Mouse (Mus musculus): ENCODE measurements around the gene Rbm47.
"Not testable (repeated sequence)": the region's sequence is repeated elsewhere in the genome, so short reads cannot be mapped to it uniquely, and the experiment has no call there.

The Rbm47 gene

DNA sequence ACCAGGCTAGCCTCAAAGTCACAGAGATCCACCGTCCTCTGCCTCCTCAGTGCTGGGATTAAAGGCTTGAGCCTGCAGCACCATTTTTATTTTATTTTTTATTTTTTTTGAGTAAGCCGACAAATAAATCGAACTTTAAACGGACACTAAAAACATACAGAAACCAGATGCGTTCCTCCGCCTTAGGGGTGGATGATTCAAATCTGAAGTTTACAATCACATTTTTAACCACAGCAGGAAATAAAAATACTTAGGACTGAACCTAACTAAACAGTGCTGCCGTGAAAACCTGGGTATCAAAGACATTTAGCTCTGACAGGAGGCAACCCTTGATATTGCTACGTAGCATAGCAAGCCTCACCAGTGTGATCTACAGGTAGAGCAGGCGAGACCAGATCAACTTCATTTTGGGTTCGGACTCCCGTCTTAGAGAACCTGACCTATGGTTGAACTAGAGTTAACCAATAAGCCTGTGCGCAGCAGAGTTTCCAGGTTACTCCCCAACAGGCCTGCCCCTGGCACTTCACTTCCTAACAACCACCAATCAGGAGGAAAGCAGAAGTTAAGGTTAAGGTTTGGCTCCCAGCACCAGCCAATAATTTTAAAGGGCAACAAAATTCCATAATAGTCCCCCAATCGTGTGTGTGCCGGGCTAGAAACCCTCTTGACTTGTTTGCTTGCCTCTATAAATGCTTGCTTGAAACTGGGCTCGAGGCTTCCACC lies 164.5 kb downstream of the Rbm47 start:
- no peak for DNase-seq

DNA sequence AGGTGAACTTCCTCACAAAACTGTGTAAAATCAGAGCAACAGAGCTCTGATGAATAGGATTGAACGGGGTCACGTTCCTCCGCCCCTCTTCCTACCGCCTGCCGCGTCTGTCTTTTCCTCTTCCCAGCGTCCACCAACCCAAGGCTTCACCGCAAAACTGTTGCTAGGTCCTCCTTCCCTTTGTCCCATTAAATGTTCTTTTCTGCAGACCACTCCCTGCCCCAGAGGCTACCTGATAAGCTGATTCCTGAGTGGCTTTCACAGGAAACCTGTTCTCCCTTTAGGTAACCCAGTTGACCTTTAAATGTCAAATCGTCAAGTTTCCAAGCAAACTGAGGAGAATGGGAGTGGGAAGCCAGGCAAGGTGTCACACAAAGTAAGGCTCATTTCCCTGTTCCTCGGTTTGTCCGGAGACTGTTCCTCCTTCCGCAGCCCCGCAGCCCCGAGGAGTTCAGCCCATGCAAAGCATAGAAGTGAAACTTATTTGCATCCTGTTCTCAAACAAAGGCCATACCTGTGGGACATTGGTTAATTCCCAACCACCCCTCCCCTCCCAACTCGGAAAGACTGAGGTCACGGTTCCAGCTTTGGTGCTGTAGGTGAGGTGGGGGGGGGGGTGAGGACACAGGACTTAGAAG lies 167.8 kb downstream of the Rbm47 start:
- no peak for DNase-seq

GRCm38 (mm10) chr5:66004134-66004925 lies 168.6 kb downstream of the Rbm47 start, which contains the start of gene 9130230L23Rik:
TSS of gene 9130230L23Rik (minus strand) at chr5:66004285.
- DNase-seq = no peak

GRCm38 (mm10) chr5:66001232-66001631 lies 171.7 kb downstream of the Rbm47 start:
- DNase-seq = no peak

DNA sequence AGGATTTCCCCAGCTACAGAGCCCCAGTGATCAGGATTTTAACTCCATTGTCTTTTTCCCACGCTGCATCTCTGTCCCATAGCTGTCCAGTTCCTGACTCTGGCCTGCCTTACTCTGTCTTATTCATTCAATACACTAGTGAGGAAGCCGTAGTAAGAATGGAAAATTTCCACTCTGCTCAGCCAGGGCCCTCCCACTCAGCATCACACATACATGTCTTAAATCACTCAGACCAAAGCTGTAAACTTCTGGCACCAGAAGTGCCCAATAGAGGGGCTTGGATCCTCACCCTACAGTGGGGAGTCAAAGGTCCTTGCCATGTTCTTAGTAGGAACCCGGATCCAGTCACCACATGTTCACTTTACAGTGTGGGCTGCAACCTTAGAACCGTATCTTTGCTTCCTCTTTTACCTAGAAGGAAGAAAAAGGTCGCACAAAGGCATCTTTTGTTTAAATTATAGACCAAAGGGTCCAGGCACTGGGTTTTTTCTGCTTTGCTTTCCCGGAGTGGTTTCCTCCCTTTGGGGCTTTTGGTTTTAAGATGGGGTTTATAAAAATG lies 172.3 kb downstream of the Rbm47 start:
- no peak for DNase-seq

DNA sequence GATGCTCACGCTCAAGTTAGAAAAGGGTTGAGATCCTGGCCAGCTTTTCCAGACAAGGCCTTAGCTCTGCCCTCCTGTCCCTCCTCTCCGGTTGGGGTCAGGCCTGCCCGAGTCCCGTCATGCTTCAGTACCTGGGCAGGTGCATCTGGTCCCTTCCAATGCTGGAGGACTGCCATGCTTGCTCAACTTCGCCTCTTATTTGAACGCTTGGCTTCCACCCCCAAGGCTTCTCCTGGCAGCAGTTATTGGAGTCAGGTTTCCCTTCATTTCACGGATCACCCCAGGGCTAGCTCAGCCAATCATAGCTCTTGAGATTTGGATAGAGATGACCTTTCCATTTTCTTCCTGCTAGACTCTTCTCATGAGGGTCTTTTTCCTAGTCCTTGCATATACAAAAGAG lies 172.8 kb downstream of the Rbm47 start:
- no peak for DNase-seq

DNA sequence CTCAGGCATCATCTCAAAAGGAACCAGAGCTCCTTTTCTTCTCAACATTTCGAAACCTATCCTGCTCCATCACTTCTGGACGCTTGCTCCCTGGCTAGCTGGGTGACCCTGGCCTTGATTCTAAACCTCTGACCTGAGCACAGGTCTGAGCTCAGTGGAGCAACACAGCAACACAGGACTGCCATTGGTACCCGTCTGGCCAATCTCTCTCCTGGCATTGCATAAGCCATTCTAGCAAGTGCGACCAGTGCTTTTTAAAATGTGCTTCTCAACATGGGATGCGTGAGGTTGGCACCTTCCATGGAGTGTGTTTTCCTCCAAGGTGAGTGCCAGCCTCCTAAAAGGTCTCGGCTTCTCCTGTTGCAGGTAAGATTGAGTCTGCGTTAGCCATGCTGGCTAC lies 173.8 kb downstream of the Rbm47 start:
- DNase-seq = no peak

- no peak for DNase-seq
Observed at GRCm38 (mm10) chr5:65997813-65998212, 175.1 kb downstream of the Rbm47 start.

DNA sequence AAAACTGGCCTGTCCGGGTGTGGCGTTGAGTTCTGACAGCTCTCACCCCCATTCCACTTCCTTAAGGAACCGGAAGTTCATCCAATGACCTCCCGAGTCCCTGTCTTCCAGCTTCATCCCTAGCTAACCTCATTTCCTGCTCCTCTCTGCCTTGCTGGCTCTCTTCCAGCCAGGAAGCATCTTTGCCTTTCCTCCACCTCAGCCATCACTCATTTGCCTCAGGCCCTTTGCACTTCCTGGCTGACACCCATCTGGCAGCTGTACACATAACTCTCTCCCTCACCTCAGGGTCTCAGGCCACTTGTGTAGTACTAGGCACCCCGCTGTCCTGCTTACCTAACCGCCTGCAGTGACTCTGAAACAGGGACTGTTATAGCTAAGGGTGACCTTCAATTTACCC lies 178.3 kb downstream of the Rbm47 start:
- no peak for DNase-seq

DNA sequence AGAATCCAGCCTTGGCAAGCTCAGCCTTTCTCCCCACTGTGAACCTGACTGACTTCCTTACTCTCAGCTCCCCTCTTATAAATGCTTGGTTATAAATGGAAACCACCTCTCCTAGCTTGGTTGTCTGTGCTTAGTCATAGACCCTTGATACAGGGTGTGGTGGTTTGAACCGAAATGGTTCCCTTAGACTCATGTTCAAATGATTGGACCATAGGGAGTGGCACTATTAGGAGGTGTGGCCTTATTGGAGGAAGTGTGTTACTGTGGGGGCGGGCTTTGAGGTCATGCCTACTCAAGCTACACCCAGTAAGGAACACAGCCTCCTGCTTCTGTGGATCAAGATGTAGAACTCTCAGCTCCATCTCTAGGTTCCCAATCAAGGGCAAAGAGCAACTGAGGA lies 181.7 kb downstream of the Rbm47 start:
- DNase-seq = no peak

- not testable (repeated sequence) for DNase-seq
Observed at GRCm38 (mm10) chr5:65987004-65987403, 185.9 kb downstream of the Rbm47 start.

DNA sequence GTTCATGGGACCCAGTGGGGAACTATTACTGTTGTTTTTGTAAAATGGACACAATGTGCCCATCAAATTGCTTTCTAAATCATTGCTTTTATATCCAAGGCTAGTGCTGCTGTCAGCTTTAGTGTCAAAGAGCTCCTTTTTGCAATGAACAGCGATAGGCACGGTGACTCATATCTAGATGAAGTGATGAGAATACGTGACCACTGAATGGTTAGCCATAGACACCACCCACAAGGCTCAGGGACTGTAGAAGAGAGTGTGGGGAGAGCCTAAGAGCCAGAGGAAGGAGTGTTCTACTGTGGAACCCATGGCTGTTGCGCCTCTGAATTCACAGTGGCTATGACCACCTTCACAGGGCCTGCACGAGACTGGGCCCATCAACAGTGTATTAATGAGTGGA lies 186.5 kb downstream of the Rbm47 start:
- DNase-seq = no peak

DNA sequence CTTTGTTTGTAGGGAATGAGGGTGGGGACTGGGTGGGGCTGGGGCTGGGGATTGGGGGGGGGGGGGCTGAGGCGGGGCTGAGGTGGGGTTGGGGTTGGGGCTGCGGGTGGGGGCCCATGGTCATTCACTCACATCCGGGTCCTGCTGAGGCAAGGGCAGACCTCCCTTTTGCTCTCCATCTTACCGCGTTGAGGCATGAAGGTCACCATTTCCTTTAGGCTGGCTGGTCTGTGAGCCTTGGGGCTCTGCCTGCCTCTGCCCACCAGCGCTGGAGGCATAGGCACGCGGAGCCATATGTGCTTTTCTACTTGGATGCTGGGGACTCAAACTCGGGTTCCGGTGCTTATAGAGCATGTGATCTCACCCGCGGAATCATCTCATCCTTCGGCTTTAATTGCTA lies 197.2 kb downstream of the Rbm47 start:
- no peak for DNase-seq

- DNase-seq = no peak
Observed at GRCm38 (mm10) chr5:65973189-65973588, 199.7 kb downstream of the Rbm47 start.

DNA sequence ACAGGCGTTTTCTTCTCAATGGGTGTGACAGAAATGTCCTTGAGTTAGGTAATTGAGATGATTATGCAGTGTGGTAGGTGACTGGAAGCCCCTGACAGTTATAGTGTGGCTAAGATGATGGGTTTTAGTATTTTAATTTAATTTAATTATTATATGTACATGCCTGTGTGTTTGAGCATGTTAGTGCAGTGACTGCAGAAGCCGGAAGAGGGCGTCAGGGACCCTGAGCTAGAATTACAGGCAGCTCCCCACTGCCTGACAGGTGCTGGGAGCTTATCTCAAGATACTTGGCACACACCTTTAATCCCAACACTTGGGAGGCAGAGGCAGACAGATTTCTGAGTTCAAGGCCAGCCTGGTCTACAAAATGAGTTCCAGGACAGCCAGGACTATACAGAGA lies 204.9 kb downstream of the Rbm47 start:
- no peak for DNase-seq

DNA sequence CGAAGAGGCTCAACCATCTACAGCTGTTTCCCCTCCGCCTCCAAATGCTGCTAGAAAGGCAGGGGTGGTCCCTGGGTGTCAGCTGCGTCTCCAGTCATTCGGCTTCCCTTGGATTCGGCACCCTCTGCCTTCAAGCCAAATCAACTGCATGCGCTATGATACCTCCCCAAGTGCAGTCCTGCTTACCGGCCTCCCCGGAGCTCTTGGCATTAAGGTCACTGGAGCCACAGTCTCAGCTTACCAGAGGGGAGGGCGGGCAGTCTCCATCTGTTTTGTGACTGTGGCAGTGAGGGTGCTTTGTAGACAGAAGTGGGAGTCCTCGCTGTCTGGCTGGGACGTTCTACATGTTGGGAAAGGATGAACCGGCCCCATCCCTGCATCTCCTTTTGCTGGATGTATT lies 205.8 kb downstream of the Rbm47 start:
- no peak for DNase-seq

Data from right cerebral cortex, postnatal 14 days (tissue).